Mouse (Mus musculus) heart, embryonic 11.5 days (tissue): ENCODE data around the gene Lrp11. TPM values are rescaled to one million over a fixed set of nuclear protein-coding genes. Genes with fewer than 3 reads are reported as not detected.
"Not testable (repeated sequence)": the region's sequence is repeated elsewhere in the genome, so short reads cannot be mapped to it uniquely, and the experiment has no call there.

Experiments used
- ATAC-seq: fragments of 200-750 bp; cut with Nextera tagmentation; replicated peaks from 2 replicates; pipeline ENCODE4 v1.8.0; 2017; ENCODE audit warnings: moderate library complexity; ENCODE audit not compliant: insufficient number of reproducible peaks, low FRiP score, low TSS enrichment
- H3K27ac ChIP-seq: fragments of 300-500 bp; sonication (generic); 2 replicates; pipeline ENCODE4 v1.5.1; 2014; ENCODE audit warnings: mild to moderate bottlenecking, low read depth, low read length
- H3K27me3 ChIP-seq: fragments of 300-500 bp; sonication (generic); 2 replicates; pipeline ENCODE4 v1.6.1; 2014; ENCODE audit warnings: mild to moderate bottlenecking, low read length, mixed read lengths; ENCODE audit not compliant: control insufficient read depth, insufficient read depth
- H3K36me3 ChIP-seq: fragments of 300-500 bp; sonication (generic); 2 replicates; pipeline ENCODE4 v1.6.1; 2014; ENCODE audit warnings: mild to moderate bottlenecking, low read length, moderate library complexity, mixed read lengths; ENCODE audit not compliant: control insufficient read depth, insufficient read depth
- H3K4me1 ChIP-seq: fragments of 300-500 bp; sonication (generic); 2 replicates; pipeline ENCODE4 v1.6.1; 2014; ENCODE audit warnings: low read length; ENCODE audit not compliant: control insufficient read depth, insufficient read depth
- H3K4me2 ChIP-seq: fragments of 300-500 bp; sonication (generic); 2 replicates; pipeline ENCODE4 v1.6.1; 2014; ENCODE audit warnings: mild to moderate bottlenecking, moderate library complexity
- H3K4me3 ChIP-seq: fragments of 300-500 bp; sonication (generic); 2 replicates; pipeline ENCODE4 v1.5.1; 2014; ENCODE audit warnings: low read depth, low read length
- H3K9ac ChIP-seq: fragments of 300-500 bp; sonication (generic); 2 replicates; pipeline ENCODE4 v1.6.1; 2014; ENCODE audit warnings: mild to moderate bottlenecking, low read depth, low read length, moderate library complexity
- H3K9me3 ChIP-seq: fragments of 300-500 bp; sonication (generic); replicated peaks from 2 replicates; pipeline ENCODE4 v1.6.1; 2016; ENCODE audit warnings: low read length; ENCODE audit not compliant: control insufficient read depth
- WGBS: fragments of 180-500 bp; shearing (Covaris S2); extraction: QIAGEN DNeasy Blood & Tissue Kit; methylation state at CpG from one replicate; pipeline ENCODE4 v1.1.7; 2014; ENCODE audit not compliant: insufficient replicate concordance; 5-methylcytosine and 5-hydroxymethylcytosine counted together
- polyA plus RNA-seq: library from polyadenylated mRNA; unstranded; fragments of >200 nt; fragmentation: Nextera tagmentation; extraction: Ambion mirVana; gene quantifications from 2 replicates; pipeline ENCODE4 v1.2.1, GENCODE M21; 2014

Gene Lrp11
- polyA plus RNA-seq, 1 experiment from 2014 or later: 2.1 TPM

DNA sequence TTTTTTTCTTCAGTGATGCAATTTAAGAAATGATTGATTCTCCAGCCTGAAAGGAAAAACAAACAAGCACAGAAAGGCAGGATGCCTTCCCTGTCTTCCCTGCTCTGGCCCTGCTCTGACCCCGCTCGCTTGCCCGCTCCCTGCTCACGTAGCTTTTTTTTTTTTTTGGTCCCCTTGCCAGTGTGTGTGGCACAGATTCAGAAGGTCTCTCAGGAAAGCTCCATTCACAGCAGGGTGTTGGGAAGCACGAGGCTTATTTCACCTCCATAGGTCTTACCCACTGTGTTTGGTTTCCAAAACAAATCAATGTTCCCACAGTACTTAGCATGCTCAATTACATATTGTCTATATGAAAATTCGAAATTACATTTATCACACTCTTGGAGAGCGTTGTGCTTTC, 5.2 kb downstream of the Lrp11 start:
- Histone ChIP-seq H3K36me3 (no peaks in the 10 kb centered on the region), H3K27ac (no peak overlapping the region), H3K27me3 (peaks cover 11% of the 10 kb centered on the region), H3K4me1 (peaks cover 7% of the 10 kb centered on the region; the same call in 1 of the 2 replicates), H3K9ac (no peak overlapping the region), H3K4me3 (no peak overlapping the region), H3K4me2 (no peak overlapping the region), H3K9me3 (no peaks in the 10 kb centered on the region)
- no peak for ATAC-seq
- 47% methylated on average over 7 of the region's 7 CpGs for WGBS

DNA sequence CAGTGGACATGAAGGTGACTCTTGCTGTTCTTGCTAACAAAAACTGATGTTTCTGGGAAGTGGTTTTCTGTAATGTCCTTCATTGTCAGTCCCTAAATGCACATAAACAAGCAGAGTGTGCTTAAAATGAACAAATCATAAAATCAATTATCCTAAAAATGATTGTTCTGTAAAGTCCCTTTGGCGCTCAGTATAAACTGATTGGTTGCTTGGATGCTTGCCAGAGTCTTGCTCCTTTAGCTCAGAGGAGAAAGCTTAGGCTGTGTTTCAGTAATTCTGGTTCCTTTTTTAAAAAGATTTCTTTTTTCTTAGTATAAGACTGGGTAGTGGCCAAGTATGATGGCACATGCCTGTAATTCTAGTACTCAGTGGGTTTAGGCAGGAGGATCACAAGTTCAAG, 6.7 kb downstream of the Lrp11 start:
- Histone ChIP-seq H3K9me3 (no peaks in the 10 kb centered on the region), H3K36me3 (no peaks in the 10 kb centered on the region), H3K9ac (no peak overlapping the region), H3K27ac (no peak overlapping the region), H3K4me1 (no peaks in the 10 kb centered on the region), H3K4me2 (no peak overlapping the region), H3K27me3 (peaks cover 3% of the 10 kb centered on the region), H3K4me3 (no peak overlapping the region)
- 69% methylated on average over 1 of the region's 1 CpGs for WGBS
- no peak for ATAC-seq

GRCm38 (mm10) chr10:7598177-7598576, 8.6 kb downstream of the Lrp11 start:
- Histone ChIP-seq H3K36me3 (no peaks in the 10 kb centered on the region), H3K9ac (no peak overlapping the region), H3K4me2 (no peak overlapping the region), H3K27me3 (no peaks in the 10 kb centered on the region), H3K27ac (no peak overlapping the region), H3K4me1 (no peaks in the 10 kb centered on the region), H3K9me3 (no peaks in the 10 kb centered on the region), H3K4me3 (no peak overlapping the region)
- WGBS: 84% methylated on average over 7 of the region's 7 CpGs
- no peak for ATAC-seq

GRCm38 (mm10) chr10:7600647-7601046, 11.0 kb downstream of the Lrp11 start:
- no peak overlapping the region for H3K4me2 ChIP-seq
- WGBS: 10% methylated on average over 6 of the region's 6 CpGs

GRCm38 (mm10) chr10:7605168-7605567, 15.6 kb downstream of the Lrp11 start:
- H3K27me3 ChIP-seq: no peaks in the 10 kb centered on the region
- no peak overlapping the region for H3K4me2 ChIP-seq
- WGBS: 65% methylated on average over 2 of the region's 2 CpGs
- H3K9me3 ChIP-seq: no peaks in the 10 kb centered on the region
- no peaks in the 10 kb centered on the region for H3K36me3 ChIP-seq
- H3K4me1 ChIP-seq: no peaks in the 10 kb centered on the region
- H3K27ac ChIP-seq: no peak overlapping the region
- no peak for ATAC-seq
- H3K9ac ChIP-seq: no peak overlapping the region
- no peak overlapping the region for H3K4me3 ChIP-seq

More at GRCm38 (mm10) chr10:7600647-7601046, 11.0 kb downstream of the Lrp11 start:
- H3K27ac ChIP-seq: no peak overlapping the region
- no peak overlapping the region for H3K9ac ChIP-seq
- H3K4me3 ChIP-seq: no peak overlapping the region
- no peaks in the 10 kb centered on the region for H3K9me3 ChIP-seq
- ATAC-seq: no peak
- H3K27me3 ChIP-seq: no peaks in the 10 kb centered on the region
- H3K36me3 ChIP-seq: no peaks in the 10 kb centered on the region
- no peaks in the 10 kb centered on the region for H3K4me1 ChIP-seq

DNA sequence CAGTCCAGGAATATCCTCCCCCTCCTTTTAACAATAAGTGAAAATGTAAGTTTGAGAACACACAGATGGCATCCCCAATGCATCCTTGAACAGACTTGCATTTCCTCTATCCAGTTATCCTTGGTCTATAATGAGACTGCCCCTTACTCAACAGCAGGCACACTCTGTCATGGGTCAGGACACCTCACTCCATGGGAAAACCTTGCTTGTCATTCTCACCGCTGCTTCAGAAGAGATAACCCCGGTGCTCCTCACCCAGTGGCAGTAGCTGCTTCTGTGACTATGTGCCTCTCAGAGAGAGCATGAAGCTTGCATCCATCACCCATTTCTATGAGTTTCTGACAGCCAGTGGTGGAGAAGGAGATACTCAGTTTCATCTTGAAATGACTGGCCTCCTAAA, 16.8 kb downstream of the Lrp11 start:
- Histone ChIP-seq H3K9me3 (no peaks in the 10 kb centered on the region), H3K4me1 (no peaks in the 10 kb centered on the region), H3K9ac (no peak overlapping the region), H3K36me3 (no peaks in the 10 kb centered on the region), H3K27me3 (no peaks in the 10 kb centered on the region), H3K27ac (no peak overlapping the region), H3K4me2 (no peak overlapping the region), H3K4me3 (no peak overlapping the region)
- no peak for ATAC-seq
- WGBS: 47% methylated on average over 2 of the region's 2 CpGs

- H3K4me3 ChIP-seq: no peak overlapping the region
- WGBS: 87% methylated on average over 17 of the region's 17 CpGs
- H3K9ac ChIP-seq: no peak overlapping the region
- H3K4me1 ChIP-seq: no peaks in the 10 kb centered on the region
- ATAC-seq: no peak
- no peak overlapping the region for H3K4me2 ChIP-seq
- H3K36me3 ChIP-seq: no peaks in the 10 kb centered on the region
- H3K9me3 ChIP-seq: no peaks in the 10 kb centered on the region
- no peaks in the 10 kb centered on the region for H3K27me3 ChIP-seq
- H3K27ac ChIP-seq: no peak overlapping the region
These were observed 19.0 kb downstream of the Lrp11 start for GRCm38 (mm10) chr10:7608611-7609010.

- 69% methylated on average over 6 of the region's 6 CpGs for WGBS
- no peak for ATAC-seq
These were observed 22.0 kb downstream of the Lrp11 start for GRCm38 (mm10) chr10:7611647-7612046.

GRCm38 (mm10) chr10:7612210-7612609, 22.6 kb downstream of the Lrp11 start:
- H3K36me3 ChIP-seq, H3K4me1 ChIP-seq, H3K9me3 ChIP-seq, ATAC-seq, H3K9ac ChIP-seq, H3K27me3 ChIP-seq, H3K27ac ChIP-seq, H3K4me2 ChIP-seq, H3K4me3 ChIP-seq: not testable (repeated sequence)

More at GRCm38 (mm10) chr10:7611647-7612046, 22.0 kb downstream of the Lrp11 start:
- Histone ChIP-seq H3K27me3 (no peaks in the 10 kb centered on the region), H3K36me3 (no peaks in the 10 kb centered on the region), H3K9me3 (no peaks in the 10 kb centered on the region; the same call in 1 of the 2 replicates), H3K27ac (no peak overlapping the region), H3K4me3 (no peak overlapping the region), H3K9ac (no peak overlapping the region), H3K4me2 (no peak overlapping the region), H3K4me1 (no peaks in the 10 kb centered on the region)
